Mouse (Mus musculus) stomach, postnatal 0 days (tissue): Measurements from ENCODE around the gene Rnf113a1.

ENCODE experiments used
- CTCF ChIP-seq: IDR thresholded peaks from 2 replicates; pipeline ENCODE4 v1.5.1; 2016; ENCODE audit warnings: antibody characterized with exemption, low read depth, mild to moderate bottlenecking, moderate library complexity
- EP300 ChIP-seq: optimal IDR thresholded peaks from 2 replicates; pipeline ENCODE3; 2016; ENCODE audit warnings: antibody characterized with exemption

DNA sequence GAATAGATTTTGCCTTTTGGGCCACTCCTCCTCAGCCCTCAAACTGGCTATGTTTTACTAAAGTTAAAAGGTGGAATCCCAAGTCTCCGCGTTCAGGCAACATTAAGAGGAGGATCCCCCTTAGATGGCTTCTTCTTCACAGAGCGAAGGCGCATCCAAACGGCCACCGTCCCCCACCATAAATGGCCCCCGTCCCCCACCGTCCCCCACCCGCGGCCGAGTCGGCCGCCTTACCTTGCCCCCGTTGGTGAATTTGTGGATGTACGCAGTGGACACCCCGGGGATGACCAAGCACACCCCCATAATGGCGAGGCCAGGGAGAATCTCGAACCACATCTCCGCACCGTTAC, 315 bp upstream of the Rnf113a1 start:
- TF ChIP-seq CTCF (no peak), EP300 (no peak)
